Mouse (Mus musculus) E14TG2a.4 (cell line): ENCODE measurements around the gene Mllt10.

Experiments used
- H3K27me3 ChIP-seq: 2 replicates; pipeline ENCODE4 v1.6.1; 2014; ENCODE audit warnings: low read length, control low read depth; ENCODE audit not compliant: insufficient read depth
- H3K36me3 ChIP-seq: 2 replicates; pipeline ENCODE4 v1.6.1; 2014; ENCODE audit warnings: low read length, control low read depth; ENCODE audit not compliant: insufficient read depth
- H3K4me1 ChIP-seq: replicated peaks from 2 replicates; pipeline ENCODE4 v1.6.1; 2014; ENCODE audit warnings: low read depth, low read length, control low read depth
- H3K4me3 ChIP-seq: replicated peaks from 2 replicates; pipeline ENCODE4 v1.5.1; 2014; ENCODE audit warnings: mild to moderate bottlenecking, low read length
- H3K9me3 ChIP-seq: 2 replicates; pipeline ENCODE4 v1.6.1; 2014; ENCODE audit warnings: low read length, control low read depth
- CTCF ChIP-seq: conservative IDR thresholded peaks from 2 replicates; pipeline ENCODE4 v1.5.1; 2014; ENCODE audit warnings: low read length
- NANOG ChIP-seq: IDR thresholded peaks from 2 replicates; pipeline ENCODE4 v1.6.1; 2014; ENCODE audit warnings: borderline replicate concordance, low read length, mixed read lengths
- POU5F1 ChIP-seq: IDR thresholded peaks from 2 replicates; pipeline ENCODE4 v1.6.1; 2014; ENCODE audit warnings: low read length, borderline replicate concordance

Gene Mllt10

DNA sequence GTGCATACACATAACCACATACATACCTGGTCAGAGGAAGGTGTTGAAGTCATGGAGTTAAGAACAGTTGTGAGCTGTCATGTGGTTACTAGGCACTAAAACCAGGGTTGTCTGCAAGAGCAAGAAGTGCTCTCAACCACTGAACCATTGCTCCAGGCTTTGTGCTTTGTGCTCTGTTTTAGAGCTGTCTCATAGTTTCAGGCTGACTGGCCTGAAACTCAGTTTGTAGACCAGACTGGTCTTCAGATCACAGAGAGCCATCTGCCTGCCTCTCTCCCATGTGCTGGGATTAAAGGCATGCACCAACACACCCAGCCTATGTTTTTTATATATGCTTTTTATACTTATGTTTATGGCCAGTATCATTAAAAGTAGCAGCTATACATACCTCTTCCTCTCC is 52.5 kb downstream of the Mllt10 start:
- Histone ChIP-seq H3K27me3 (no peaks in the 10 kb centered on the region), H3K9me3 (no peaks in the 10 kb centered on the region), H3K4me3 (no peak overlapping the region), H3K36me3 (peaks cover 24% of the 10 kb centered on the region), H3K4me1 (peaks cover 39% of the 10 kb centered on the region)
- TF ChIP-seq POU5F1 (no peak), CTCF (no peak), NANOG (no peak)

DNA sequence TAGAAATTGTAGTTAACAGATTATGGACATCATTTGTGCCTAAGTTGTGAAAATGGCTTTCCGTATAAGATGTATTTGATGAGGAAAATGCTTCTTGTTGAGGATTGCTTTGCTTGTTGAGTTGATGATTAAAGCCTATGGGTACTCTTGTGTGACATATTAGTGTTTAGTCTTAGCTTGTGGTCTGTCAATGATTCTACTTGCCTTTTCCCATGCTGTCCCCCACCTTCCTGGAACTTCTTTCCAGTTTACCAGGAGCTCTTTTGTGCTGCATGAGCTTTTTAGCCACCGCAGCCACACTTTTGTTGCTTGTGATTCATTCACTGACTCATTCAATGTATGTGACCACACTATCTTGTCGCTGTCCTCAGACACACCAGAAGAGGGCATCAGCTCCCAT is 53.2 kb downstream of the Mllt10 start:
- peaks cover 46% of the 10 kb centered on the region for H3K4me1 ChIP-seq
- no peak for TF ChIP-seq POU5F1
- no peak; the same call in 1 of the 2 replicates for TF ChIP-seq CTCF
- no peak for TF ChIP-seq NANOG
- H3K4me3 ChIP-seq, result no peak overlapping the region
- peaks cover 28% of the 10 kb centered on the region for H3K36me3 ChIP-seq
- no peaks in the 10 kb centered on the region for H3K9me3 ChIP-seq
- no peaks in the 10 kb centered on the region for H3K27me3 ChIP-seq

DNA sequence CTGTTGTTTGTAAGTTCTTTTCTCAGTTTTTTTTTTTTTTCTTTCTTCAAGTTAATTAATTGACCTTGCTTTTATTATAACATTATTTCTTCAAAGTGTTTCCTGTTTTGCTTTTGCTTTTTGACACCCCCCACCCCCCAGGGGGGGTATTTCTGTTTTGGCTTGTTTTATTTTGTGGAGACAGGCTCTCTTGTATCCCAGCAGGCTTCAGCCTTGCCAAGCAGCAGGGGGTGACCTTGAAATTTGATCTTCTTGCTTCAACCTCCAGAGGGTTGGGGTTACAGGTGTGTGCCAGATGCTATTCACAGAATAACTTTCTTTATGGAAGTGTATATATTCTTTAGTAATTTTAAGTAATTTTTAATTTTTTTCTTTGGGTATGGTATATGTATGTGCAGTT is 56.4 kb downstream of the Mllt10 start:
- TF ChIP-seq CTCF, result no peak
- no peak for TF ChIP-seq POU5F1
- peak; percentile 43; the same call in 1 of the 2 replicates for TF ChIP-seq NANOG
- H3K27me3 ChIP-seq, result no peaks in the 10 kb centered on the region

DNA sequence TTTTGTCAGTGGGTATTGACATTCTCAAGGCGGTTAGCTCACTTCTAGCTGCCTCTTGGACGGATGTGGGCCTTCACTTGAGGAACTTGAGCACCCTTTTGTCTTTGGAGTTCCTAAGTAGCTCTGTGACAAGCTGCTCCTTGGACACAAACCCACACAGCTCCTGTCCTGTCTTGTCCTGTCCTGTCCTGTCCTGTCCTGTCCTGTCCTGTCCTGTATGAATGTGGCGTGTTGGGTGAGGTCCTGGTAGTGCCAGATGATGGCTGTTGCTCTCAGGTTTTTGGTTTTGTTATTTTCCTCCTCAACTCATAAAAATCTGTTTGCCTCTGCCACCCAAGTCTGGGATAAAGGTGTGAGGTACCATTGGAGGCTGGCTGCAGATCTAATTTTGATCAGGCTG is 61.4 kb downstream of the Mllt10 start:
- no peaks in the 10 kb centered on the region for H3K27me3 ChIP-seq
- peaks cover 63% of the 10 kb centered on the region for H3K4me1 ChIP-seq
- H3K36me3 ChIP-seq, result peaks cover 38% of the 10 kb centered on the region
- no peaks in the 10 kb centered on the region for H3K9me3 ChIP-seq
- TF ChIP-seq NANOG, result no peak
- TF ChIP-seq POU5F1, result no peak
- TF ChIP-seq CTCF, result no peak
- H3K4me3 ChIP-seq, result no peak overlapping the region

More for the DNA sequence above, 56.4 kb downstream of the Mllt10 start:
- peaks cover 34% of the 10 kb centered on the region for H3K36me3 ChIP-seq
- no peaks in the 10 kb centered on the region for H3K9me3 ChIP-seq
- no peak overlapping the region for H3K4me3 ChIP-seq
- peaks cover 73% of the 10 kb centered on the region for H3K4me1 ChIP-seq

DNA sequence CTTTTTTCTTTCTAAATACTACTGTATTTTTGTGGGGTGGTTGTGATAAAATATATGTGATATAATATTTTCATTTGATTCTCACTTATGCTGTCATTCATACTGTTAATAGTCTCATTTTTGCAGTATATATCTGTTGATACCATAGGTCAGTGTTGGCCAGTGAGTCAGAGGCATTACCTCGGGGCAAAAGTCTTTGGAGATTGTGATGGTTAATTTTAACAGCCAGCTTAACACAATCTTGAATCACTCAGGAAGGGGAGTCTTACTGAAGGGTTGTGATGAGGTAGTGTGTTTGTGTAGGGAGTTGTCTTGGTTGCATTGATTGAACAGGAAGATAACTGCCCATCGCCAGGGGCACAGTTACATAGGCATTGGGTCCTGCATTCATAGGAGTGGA is 83.1 kb downstream of the Mllt10 start:
- H3K36me3 ChIP-seq, result peaks cover 50% of the 10 kb centered on the region
- TF ChIP-seq NANOG (no peak), POU5F1 (no peak), CTCF (no peak)
- H3K4me1 ChIP-seq, result no peaks in the 10 kb centered on the region

DNA sequence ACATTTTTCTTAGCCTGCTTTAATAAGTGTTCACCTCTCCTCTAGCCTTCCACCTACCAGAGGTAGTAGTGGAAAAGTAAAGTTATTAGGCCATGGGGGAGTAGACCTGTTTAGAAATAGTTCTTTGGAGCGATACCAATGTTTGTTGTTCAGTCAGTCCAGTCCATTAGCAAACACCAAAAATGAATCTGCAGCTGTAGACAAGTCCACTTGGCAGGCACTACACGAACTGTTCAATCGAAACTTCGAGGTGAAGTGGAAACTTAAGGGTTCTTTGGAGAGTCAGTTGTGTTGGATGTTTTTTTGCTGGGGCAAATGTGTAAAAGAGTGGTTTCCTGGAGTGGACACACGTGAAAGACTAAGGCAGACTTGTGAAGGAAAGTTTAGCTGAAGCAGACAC is 84.6 kb downstream of the Mllt10 start:
- Histone ChIP-seq H3K36me3 (peaks cover 47% of the 10 kb centered on the region), H3K9me3 (peaks cover 4% of the 10 kb centered on the region), H3K27me3 (no peaks in the 10 kb centered on the region), H3K4me3 (no peak overlapping the region), H3K4me1 (no peaks in the 10 kb centered on the region)
- TF ChIP-seq CTCF (no peak), NANOG (no peak), POU5F1 (no peak)

More for the DNA sequence above, 83.1 kb downstream of the Mllt10 start:
- Histone ChIP-seq H3K9me3 (peaks cover 7% of the 10 kb centered on the region), H3K4me3 (no peak overlapping the region), H3K27me3 (no peaks in the 10 kb centered on the region)

DNA sequence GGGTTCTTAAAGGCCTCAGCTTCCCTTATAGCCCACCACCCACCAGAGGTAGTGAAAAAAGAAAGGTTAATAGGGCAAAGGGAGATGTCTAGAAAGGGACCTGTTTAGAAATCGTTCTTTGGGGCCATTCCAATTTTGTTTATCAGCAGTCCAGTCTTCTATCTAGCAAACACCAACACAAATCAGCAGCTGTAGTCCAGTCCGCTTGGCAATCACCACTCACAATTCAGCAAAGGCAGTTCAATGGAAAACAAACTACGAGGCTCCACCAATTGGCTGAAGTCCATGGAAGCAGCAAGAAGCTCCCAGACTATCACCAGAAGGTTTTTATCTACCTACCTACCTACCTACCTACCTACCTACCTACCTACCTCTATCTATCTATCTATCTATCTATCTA is 101.1 kb downstream of the Mllt10 start:
- H3K4me3 ChIP-seq, result no peak overlapping the region
- H3K9me3 ChIP-seq, result no peaks in the 10 kb centered on the region
- H3K4me1 ChIP-seq, result 0 out of 2 replicates have a peak, but pooled peaks cover 3% of the 10 kb centered on the region
- H3K36me3 ChIP-seq, result peaks cover 36% of the 10 kb centered on the region
- TF ChIP-seq NANOG (no peak), CTCF (no peak), POU5F1 (no peak)
- H3K27me3 ChIP-seq, result no peaks in the 10 kb centered on the region

DNA sequence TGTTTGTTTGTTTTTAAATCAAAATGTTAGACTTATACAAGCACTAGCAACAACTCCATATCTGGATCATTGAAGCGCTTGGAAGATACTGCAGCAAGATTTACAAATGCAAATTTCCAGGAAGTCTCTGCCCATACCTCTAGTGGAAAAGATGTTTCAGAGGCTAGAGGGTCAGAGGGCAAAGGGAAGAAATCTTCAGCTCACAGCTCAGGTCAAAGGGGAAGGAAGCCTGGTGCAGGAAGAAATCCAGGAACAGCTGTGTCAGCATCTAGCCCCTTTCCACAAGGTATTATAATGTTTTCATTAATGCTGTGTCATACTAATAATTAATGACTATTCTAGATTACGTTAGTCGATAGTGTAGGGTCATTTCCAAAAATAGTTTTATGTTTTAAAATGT is 104.4 kb downstream of the Mllt10 start:
- no peak for TF ChIP-seq POU5F1
- no peak for TF ChIP-seq NANOG
- TF ChIP-seq CTCF, result no peak
- H3K4me3 ChIP-seq, result no peak overlapping the region
- H3K9me3 ChIP-seq, result no peaks in the 10 kb centered on the region
- no peaks in the 10 kb centered on the region for H3K27me3 ChIP-seq
- H3K4me1 ChIP-seq, result 0 out of 2 replicates have a peak, but pooled peaks cover 3% of the 10 kb centered on the region
- peaks cover 53% of the 10 kb centered on the region for H3K36me3 ChIP-seq

DNA sequence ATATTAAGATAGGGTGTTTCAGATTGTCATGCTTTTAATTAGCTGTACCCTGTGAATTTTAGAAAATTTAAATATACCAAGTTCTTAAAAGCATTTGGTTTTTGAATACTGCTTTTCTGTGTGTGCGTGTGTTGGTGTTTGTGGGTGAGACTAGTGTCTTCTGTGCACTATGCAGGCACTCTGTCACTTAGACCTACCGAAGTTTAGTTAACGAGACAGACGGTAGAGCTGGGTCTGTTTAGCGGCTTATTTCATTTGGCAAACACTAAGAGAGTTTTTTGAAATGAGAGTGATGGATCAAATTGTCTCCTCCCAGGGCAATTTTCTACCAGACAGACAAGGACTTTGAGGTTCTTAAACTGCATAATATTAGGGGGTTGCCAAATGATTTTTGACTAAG is 106.0 kb downstream of the Mllt10 start:
- H3K36me3 ChIP-seq, result peaks cover 47% of the 10 kb centered on the region
- no peak overlapping the region for H3K4me3 ChIP-seq
- TF ChIP-seq NANOG, result no peak
- TF ChIP-seq CTCF, result no peak
- TF ChIP-seq POU5F1, result no peak
- 0 out of 2 replicates have a peak, but pooled peaks cover 3% of the 10 kb centered on the region for H3K4me1 ChIP-seq
- no peaks in the 10 kb centered on the region for H3K9me3 ChIP-seq
- H3K27me3 ChIP-seq, result no peaks in the 10 kb centered on the region
